Mouse (Mus musculus): ENCODE measurements around the gene Mdga1.
A peak's percentile ranks its signal among the peaks of the same experiment; 100 is the strongest.

Mdga1 gene

DNA sequence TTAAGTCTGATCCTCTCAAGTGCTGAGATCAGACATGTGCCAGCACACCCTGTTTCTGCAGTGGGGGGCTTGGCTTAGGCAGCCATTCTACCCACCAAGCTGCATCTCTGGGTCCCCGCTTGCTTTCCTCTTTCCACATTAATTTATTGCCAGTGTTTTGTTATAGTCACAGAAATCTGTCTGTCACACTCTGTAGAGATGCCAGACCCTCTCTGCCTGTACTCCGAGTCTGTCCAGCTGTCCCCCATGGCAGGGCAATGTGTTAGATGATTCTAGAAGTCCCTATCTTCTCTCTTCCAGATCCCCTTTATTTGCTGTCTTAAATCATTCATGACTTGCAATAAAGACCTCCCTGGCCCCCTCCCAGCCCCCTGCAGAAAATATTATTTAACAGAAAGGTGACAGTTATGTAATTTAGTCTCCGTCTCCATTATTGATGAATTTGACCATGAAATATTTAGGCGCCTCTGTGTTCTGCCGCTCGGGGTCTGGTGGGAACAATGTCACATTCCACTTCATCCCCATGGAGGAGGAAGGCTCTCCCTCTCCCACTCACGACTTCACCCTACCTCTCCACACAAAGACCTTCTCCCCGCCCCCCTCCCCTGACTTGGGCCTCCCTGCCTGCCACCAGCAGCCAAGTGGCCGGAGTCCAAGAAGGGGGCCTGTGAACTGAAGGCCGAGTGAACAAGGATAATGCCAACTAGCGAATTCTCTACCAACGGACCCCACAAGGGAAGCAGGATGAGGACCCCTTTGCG lies 50.9 kb downstream of the Mdga1 start:
- no peak for DNase-seq

DNA sequence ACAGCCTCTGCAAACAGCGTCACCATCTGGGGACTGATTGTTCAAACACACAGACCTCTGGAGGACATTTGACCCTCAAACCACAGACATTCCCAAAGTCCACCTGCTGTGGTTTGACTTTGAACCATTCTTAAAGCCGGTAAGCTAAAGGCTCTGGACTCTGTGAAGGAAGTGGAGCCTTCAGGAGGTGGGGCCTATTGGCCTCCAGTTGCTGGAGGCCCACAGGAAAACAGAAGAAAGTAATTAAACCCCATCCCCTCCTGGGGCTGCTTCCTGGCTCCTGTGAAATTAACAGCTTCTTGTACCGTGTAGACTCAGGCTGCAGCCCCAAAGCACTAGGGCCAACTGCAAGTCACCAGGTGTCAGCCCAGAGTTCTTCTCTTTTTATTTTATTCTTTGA lies 52.9 kb downstream of the Mdga1 start:
- no peak for DNase-seq

DNA sequence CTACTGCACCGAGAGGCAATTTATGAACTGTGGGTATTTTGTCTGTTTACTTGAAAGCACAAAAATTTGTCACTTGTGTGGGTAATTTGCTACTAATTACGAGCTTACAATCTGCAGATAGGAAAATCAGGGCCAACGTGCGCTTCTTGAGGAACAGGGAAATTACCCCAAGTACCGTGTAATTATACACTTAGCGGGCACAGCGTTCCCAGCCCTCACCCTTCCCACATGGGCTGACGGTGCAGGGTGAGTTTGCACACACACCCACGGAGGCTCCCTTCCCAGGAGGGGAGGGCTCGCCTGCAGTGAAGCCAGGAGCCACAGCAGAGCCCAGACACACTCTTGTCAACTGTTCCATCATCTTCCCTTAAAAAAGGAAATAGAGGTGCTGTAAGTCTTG lies 54.1 kb downstream of the Mdga1 start:
- DNase-seq, result no peak

DNA sequence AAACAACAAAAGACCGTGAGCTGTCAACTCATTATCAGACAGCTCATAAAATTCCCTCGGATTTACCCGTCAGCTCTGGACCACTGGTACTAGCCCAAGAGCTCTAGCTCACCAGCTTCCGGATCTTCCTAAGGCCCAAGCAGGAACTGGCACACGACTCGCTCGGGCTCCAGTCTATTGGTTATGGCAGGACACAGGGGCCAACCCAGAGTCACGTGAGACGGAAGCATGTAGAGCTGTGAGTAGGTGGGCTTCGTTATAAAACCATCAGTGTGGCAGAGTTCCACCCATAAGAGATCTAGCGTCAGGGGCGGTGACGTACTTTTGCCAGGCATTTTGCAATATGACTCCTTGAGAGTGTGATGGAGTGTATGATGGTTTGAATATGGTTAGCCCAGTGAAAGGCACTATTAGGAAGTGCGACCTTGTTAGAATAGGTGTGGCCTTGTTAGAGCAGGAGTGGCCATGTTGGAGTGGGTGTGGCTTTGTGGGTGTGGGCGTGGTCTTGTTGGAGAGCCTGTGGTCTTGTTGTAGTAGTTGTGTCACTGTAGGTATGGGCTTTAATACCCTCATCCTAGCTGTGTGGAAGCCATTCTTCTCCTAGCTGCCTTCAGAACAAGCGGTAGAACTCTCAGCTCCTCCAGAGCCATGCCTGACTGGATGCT lies 56.5 kb downstream of the Mdga1 start:
- DNase-seq, result no peak

DNA sequence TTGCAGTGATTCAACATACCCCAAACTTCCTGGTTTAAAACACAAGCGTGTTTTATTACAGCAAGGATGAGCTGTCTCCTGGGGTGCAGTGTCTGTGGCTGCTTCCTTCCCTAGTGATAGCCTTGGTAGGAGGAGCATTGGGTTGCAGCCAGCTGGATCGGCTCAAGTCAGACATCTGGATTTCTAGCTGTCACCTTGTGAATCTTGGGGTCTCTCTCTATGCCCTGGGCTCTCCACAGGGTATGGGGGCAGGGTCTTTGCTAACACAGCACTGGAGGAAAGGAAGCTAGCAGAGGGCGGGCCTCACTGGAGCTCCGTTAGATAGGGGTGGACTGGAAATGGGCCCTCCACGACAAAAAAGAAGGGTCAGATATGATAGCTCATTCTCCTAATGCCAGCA lies 57.2 kb downstream of the Mdga1 start:
- no peak for DNase-seq

DNA sequence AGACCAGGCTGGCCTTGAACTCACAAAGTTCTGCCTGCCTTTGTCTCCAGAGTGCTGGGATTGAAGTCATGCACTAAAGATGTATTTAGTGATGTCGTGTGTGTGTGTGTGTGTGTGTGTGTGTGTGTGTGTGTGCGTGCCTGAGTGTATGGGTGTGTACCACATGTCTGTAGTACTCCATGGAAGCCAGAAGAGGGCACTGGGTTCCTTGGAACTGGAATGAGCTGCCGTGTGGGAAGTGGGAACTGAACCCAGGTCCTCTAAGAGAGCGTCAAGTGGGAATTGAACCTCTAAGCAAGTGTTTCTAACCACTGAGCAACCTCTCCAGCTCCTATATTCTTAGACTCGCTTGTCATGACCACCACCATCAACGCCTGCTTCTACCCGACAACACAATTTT lies 60.9 kb downstream of the Mdga1 start:
- no peak for DNase-seq

DNA sequence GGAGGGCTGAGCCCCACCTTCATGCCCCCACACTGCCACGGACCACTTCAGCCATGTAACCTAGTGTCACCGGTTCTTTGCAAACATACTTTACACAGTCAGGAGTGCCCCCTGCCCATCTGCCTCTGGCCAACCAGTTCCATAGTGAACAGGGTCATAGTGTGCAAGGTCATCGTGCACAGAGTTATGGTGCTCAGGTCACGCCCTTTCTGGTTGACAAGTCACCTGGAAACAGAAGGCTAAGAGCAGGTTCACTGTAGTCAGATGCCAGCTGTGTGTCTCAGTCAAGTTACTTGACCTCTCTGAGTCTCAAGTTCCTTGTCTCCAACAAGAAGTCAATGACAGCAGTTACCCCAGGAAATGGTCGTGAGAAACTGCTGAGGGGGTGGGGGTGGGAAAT lies 65.2 kb downstream of the Mdga1 start:
- no peak for DNase-seq

DNA sequence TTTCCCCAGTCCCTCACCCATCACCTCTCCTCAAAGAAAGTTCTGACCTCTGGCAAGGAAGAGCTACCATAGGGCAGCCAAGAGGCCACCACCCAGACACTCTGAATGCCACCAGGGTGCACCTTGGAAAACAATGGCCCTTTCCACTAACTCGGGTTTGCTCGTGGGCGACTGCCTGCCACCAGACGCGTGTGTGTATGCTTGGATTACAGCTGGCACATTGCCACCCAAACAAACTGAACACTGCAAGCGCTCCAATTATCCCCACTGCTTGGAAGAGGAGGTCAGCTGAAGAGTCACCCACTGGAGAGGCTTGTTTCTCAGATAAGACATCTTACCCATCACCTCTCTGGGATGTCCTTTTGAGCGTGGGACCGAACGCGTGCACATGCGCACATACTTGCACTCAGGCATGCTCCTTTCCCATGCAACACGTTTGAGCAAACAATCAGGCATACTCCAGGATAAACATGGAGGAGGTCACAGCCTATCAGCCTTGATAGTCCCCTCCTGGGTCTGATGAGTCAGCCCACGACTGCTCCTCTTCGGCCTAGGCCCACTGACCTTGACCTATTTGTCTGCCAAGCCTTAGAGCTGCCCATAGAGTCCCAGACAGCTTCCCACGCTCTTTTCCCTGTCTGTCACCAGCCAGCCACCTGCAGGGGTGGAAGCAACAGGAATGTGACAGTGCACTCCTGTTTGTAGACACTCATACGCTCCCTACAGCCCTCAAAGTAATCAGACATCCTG lies 67.3 kb downstream of the Mdga1 start:
- DNase-seq, result no peak

DNA sequence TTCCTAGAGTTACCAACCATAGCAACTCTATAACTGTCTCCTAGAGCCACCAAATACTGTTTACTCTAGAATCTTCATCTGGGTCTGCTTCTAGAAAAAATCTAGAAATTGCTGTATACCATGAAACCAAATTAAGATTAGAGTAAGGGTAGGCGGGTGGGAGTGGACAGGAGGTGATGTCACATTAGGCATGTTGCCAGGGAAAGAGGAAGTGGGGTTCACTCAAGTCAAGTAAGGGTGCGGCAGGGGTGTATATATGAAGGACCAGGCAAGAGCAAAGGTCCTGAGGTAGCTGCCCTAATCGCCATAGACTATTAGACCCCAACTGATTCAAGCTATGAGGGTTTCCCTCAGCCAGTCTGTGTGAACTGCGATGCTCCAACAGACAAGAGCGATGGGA lies 69.6 kb downstream of the Mdga1 start:
- DNase-seq, result no peak

DNA sequence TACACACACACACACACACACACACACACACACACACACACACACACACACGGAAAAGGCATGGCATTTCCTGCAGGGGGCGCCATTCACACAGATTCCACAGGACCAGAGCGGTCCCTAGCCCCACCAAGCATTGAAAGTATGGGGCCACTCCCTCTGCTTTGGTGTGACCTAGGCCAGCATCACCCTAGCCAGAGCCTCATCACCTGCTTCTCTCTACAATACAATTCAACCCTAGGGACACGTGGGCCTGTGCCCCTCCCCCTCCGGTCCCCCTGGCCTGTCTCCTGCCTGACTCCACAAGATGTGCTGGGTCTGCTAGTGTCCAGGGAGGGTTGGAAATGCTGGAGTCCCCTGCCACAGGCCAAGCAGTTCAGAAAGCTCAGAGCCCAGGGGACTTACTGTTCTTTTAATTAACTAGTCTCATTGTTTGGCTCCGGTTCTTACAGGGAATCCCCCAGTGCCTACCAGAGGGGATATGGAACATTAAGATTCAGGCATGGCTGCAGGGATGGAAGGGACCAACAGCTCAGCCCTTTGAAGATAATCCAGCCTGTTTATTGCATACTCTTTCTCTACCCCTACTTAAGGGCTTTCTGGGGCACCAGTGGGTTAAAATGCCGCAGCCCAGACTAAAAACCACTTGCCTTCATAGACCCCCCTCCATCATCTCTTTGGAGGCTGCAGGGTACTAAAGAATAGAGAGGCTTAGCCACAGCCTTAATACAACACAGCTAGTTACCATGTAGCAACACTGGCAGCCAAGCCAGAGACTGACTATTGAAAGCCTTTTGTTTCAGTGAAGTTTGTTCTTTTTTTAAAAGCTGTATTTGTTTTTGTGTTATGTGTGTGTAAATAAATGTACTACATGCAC lies 73.5 kb downstream of the Mdga1 start:
- peak in 1 of 2 experiments; percentile 16 for DNase-seq

DNA sequence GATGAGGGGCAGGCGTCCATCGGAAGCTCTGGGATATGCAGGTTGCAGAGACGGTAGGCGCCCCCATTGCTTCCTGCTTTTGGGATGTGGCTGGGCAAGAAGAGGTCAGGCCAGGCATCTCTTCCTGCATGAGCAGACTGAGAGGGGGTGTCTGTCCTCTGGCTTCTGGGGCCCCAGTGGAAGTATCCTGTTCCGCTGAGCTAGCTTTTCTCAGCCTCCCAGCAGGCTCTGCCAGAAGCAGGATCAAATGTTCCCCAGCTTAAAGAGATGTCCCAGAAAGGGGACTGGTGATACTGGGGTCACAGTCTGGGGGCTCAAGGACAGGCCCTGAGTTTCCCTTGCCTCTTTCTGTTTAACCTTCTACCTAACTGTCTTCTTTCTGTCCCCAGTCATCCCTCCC lies 74.3 kb downstream of the Mdga1 start:
- no peak for DNase-seq

DNA sequence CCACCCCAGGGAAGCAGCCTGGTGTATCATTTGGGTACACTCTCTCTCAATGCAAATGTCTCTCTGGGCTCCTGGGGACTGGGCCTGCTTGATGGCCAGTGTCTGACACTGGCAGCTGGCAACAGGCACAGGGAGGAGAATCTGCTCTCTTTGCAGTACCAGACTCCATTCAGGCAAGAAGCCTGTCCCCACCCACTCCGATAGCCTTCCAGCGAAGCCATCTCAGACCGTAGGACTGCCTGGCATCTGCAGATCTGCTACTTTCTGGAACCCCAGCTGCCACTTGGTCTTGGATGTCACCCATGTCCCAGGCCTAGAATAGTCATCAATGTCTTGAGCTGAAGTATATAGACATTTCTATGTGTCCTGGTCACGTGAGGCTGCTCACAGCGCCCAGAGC lies 74.9 kb downstream of the Mdga1 start:
- no peak for DNase-seq

DNA sequence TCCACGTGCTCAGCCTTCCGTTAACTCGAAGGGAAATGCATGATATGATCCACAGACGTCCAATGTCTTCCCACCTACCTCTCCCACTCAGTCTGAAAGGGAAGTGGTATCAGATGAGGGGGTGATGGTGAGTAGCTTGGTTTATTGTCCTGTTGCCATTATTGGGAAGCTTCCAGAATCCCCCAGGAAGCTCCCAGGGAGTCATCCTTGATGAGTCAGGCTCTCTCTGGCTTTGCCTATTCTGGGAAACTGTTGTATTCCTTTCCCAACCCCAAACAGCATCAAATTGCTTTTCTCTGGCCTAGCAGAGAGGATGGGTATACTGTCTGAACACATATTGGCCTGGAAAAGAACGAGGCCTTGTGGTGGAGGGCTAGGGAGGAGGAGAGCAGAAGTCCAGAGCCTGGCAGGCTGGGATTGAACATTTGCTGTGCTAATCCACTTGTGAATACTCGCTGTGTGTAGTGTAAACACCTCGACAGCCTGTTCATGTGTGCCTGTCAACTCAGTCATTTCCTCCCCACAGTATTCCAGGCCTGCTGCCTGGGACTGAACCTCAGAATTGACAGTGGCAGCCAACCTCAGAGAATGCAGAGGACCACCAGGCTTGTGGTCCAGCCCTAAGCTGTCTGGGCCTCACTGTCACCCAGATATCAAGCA lies 79.3 kb downstream of the Mdga1 start:
- no peak for DNase-seq

DNA sequence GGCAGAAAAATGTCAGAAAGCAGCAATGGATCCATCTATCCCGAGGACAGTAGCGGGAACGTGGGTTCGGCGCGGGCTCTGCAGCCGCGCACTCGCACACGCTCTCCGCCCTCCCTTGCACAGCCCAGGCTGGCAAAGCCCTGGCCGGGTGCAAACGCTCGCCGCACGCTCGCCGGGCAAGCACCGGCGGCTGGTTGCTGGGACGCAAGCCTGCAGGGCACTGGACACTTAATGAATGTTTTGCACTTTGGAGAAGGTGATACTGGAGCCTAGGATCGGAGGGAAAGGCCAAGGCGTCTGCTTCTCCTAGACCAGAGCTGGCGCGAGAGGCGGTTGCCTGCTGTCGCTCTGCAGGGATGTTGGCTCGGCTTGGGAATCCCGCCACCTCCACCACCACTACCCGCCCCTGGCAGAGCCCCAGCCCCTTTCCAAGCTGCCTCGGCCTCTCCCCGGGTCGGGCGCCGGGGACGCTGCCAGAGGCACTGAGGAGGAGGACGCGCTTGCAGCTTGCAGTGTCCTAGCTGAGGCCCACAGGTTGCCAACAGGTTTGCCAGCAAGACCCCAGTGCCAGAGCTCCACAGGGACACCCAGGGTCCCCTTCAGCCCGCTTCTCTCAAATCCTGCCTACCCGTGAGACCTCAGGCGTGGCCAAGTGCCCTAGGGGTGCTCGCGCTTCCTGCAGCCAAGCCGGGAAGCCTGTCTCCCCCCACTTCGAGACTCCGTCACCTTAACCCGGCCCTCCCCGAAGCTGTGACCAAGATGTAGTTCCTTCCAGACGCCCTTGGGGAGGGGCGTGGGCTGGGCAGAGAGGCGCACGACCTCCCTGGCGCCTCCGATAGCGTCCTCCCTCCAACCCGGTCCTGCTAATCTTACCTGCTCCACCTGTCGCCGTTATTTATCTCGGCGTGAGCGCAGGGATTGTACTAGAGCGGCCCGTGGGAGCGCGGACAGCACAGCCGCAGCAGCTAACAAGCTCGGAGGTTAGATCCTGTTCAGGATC lies 80.6 kb downstream of the Mdga1 start:
- peak; percentile 25 to 59 for DNase-seq

DNA sequence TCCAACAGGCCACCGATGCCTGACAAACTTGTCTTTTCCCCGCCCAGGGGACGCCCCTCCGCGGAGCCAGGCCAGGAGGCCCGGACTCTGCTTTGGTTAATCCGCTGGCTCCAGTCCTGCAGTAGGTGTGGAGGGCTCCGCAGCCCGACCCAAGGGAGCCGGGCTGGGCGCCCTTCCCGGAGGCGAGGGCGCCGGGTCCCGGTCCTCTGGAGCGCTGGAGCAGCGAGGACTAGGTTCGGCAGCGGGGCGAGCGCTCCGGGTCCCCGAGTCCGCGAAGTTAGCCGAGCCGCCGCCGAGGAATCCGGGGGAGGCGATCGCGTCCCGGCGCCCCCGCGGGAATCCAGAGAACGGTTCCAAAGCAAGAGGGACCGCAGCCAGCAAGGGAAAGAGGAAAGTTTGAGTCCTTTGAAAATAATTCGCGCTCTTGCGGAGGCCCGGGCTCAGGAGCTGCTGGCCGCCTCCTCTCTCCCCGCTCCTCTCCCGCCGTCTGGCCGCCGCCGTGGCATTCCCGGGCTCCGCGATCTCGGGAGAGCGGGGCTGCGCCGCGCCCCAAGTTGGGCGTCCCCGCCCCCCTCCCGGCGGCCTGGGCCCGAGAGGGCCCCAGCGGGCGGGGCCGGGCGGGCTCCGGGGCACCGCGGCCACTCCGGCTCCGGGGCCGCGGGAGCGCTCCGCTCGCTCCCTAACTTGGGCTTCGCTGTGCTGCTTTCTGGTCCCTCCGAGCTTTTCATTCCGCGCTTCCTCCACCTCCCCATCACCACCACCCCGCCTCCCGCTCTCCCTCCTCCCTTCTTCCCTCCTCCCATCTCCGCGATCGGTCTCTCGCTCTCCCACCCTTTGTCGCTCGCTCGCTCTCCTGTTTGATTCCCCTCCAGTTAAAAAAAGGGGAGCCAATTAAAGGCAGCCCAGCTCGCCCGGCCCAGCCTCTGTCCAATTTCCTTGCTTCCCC lies 81.7 kb downstream of the Mdga1 start:
- peak; percentile 60 to 65 for DNase-seq

DNA sequence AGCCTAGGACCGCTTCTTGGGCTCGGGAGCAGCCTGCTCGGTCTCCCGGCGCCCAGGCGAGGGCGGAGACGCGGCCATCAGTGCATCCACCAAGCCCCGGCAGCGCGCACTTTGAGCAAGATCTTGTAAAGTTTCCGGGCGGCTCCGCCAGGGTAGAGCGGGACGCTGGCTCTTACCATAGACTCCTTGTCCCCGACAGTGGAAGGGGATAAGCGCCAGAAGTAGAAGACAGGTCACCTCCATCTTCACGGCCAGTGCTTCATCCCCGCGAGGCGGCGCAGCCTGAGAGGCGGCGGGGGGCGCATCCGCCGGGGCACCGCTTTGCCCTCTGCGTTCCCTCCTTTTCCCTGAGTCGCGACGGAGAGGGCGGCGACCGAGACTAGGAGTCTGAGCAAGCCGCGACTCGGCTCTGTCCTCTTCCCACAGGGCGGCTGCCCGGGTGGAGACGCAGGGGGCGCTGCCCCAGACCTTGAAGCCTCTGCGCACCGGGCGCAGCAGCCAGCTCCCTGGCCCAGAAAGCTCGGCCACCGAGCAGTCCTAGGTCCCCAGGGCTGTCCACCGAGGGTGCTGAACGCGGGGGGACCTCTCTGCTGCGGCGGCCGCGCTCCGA lies 82.5 kb downstream of the Mdga1 start:
- peak; percentile 62 to 73 for DNase-seq

DNA sequence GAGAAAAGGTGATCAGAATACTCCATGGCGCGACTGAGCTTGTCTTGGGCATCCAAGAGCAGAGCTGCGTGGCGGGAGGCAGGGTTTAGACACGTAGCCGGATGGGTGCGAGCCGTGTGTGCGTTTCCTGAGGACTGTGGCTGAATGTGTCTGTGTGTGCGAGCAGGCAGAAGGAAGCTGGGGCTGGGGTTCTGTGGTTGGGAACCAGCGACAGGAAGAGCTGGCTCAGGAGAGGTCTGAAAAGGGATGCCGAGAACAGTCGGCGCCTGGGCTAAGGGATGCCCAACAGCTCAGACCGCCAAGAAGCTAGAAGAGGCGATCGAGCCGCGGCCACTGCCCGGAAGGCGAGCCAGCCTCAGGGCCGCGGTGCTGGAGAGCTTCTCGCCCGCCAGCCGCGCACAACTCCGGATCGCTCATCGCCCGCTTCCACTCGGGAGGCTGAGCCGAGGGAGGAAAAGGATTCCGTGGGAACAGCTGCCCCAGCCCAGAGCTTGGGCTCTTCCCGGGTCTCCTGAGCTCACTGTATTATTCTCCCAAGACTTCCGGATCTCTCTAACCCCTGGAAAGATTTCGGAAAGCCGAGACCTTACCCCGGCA lies 83.1 kb downstream of the Mdga1 start:
- DNase-seq, result peak in 1 of 2 experiments; percentile 13

DNA sequence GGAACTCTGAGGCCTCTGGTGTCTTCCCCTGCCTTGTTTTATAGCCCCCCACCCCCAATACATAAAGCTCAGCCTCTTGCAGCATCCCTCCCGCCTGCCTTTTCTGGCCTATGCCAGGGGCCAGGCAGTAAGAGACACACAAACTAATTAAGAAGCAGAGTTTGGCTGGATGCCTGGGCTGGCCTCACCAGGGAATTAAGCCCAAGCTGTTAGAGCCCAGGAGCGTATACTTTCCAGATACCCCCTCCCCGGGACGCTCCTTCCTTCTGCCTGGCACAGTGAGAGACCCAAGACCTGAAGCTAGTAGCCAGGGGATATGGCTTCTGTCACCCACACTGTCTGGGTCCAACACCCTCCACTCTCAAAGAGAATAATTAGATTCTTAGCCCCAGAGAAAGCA lies 83.8 kb downstream of the Mdga1 start:
- peak; percentile 13 to 46 for DNase-seq

DNA sequence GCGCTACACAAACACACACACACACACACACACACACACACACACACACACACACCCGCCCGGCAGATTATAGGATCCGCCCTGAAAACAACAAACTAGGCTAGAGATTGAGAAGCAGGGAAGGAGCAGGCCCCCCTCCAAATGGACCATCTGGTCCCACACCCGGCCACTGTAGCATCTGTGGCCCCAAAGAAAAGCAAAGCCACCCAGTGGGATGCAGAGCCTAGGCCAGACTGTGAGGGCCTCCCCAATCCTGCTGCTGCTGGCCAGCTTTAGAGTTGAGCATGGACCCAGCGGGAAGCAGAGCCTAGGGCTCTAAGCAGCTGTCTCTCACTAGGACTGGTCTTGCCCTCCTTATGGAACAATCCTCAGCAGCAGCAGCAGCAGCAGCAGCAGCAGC lies 85.3 kb downstream of the Mdga1 start:
- DNase-seq, result no peak
